Mouse (Mus musculus): ENCODE measurements around the gene Synrg. TPM values are rescaled to one million over a fixed set of nuclear protein-coding genes. Genes with fewer than 3 reads are reported as not detected.

Gene Synrg
- total and polyA plus RNA-seq, 3 experiments, result 9.5 to 25.2 (median 15.8) TPM

DNA sequence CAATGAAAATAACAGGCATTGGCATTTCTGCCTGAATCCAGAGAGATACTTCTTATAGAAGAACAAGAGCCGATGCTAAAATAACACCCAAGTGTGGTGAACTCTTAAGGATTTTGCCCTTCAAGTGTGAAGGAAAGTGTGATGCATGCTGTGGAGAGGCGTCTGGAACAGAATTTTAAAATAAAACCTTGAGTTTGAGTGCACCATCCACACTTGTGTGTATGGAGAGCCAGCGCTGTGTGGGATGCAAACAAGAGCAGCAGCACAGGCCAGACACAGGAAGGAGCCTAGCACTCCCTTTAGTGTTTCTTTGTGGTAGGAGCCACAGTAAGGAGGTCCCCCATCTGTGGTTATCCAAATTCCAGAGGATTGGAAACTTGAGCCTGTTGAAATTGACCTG is 2.2 kb upstream of the Synrg start:
- no peak for TF ChIP-seq CHD2 (IDR thresholded peaks at IDR 0.05; ENCODE audit: low read length)
- no peak for TF ChIP-seq BHLHE40 (IDR thresholded peaks at IDR 0.05; ENCODE audit: low read depth, low read length)
- TF ChIP-seq ZKSCAN1 (IDR thresholded peaks at IDR 0.05; ENCODE audit: borderline replicate concordance, low read depth, low read length), result no peak
- no peak for TF ChIP-seq ELF1 (IDR thresholded peaks at IDR 0.05; ENCODE audit: low read depth, low read length)
- no peak for TF ChIP-seq SIN3A (IDR thresholded peaks at IDR 0.05; ENCODE audit: low read length)
- no peak for TF ChIP-seq KAT2A (IDR thresholded peaks at IDR 0.05; ENCODE audit: insufficient replicate concordance, low read length)
- no peak for TF ChIP-seq CTCF (conservative IDR thresholded peaks at IDR 0.05 in 1 of 2, IDR thresholded peaks at IDR 0.05 in 1 of 2; ENCODE audit: low read depth in 2 of 2, low read length in 2 of 2)
- TF ChIP-seq JUN (IDR thresholded peaks at IDR 0.05; ENCODE audit: insufficient read depth, low read depth, low read length), result no peak
- TF ChIP-seq POLR2AphosphoS2 (IDR thresholded peaks at IDR 0.05; ENCODE audit: low read depth, low read length), result no peak
- TF ChIP-seq JUND (conservative IDR thresholded peaks at IDR 0.05; ENCODE audit: low read depth, low read length), result no peak
- no peak for TF ChIP-seq MEF2A (IDR thresholded peaks at IDR 0.05; ENCODE audit: borderline replicate concordance, low read depth, low read length)
- no peak for TF ChIP-seq MAZ (IDR thresholded peaks at IDR 0.05; ENCODE audit: low read depth, low read length)
- TF ChIP-seq E2F4 (IDR thresholded peaks at IDR 0.05; ENCODE audit: insufficient replicate concordance, low read depth, low read length), result no peak
- TF ChIP-seq MAX (IDR thresholded peaks at IDR 0.05; ENCODE audit: low read length), result no peak
- no peak for TF ChIP-seq TBP (conservative IDR thresholded peaks at IDR 0.05; ENCODE audit: low read depth, low read length)
- TF ChIP-seq HCFC1 (IDR thresholded peaks at IDR 0.05; ENCODE audit: low read depth, low read length), result no peak
- no peak for TF ChIP-seq ZC3H11A (IDR thresholded peaks at IDR 0.05; ENCODE audit: low read depth, low read length)
- TF ChIP-seq PAX5 (IDR thresholded peaks at IDR 0.05; ENCODE audit: low read length), result no peak
- TF ChIP-seq MXI1 (IDR thresholded peaks at IDR 0.05; ENCODE audit: low read depth, low read length), result no peak
- TF ChIP-seq ZNF384 (IDR thresholded peaks at IDR 0.05; ENCODE audit: low read depth, low read length), result no peak
- H3K27ac ChIP-seq (ENCODE audit: insufficient read depth, low read depth), result no peak overlapping the region
- H3K27me3 ChIP-seq (replicated peaks), result no peaks in the 10 kb centered on the region
- H3K4me3 ChIP-seq (replicated peaks in 1 of 3; ENCODE audit: low read depth in 2 of 3, low read length in 2 of 3, poor library complexity in 1 of 3), result no peak overlapping the region
- H3K4me2 ChIP-seq (ENCODE audit: insufficient read depth, low read depth, poor library complexity, severe bottlenecking), result no peak overlapping the region
- no peak for DNase-seq (ENCODE audit: extremely low read depth)
- H3K79me2 ChIP-seq (replicated peaks; ENCODE audit: control insufficient read depth, extremely low read depth, insufficient read depth, poor library complexity, severe bottlenecking), result 0 out of 2 replicates have a peak, but pooled peaks cover 2% of the 10 kb centered on the region
- peaks cover 3 to 25% of the 10 kb centered on the region in 2 experiments; a peak in 3 of 4 replicates for H3K4me1 ChIP-seq (ENCODE audit: control insufficient read depth in 1 of 2, insufficient read depth in 2 of 2)
- H3K36me3 ChIP-seq (replicated peaks in 1 of 2; ENCODE audit: control insufficient read depth in 1 of 2, insufficient read depth in 1 of 2, low read length in 1 of 2), result peaks cover 42 to 62% of the 10 kb centered on the region in 2 experiments
- H3K9me3 ChIP-seq (replicated peaks; ENCODE audit: low read length), result no peaks in the 10 kb centered on the region
- dilution Hi-C loops (cut with MboI; ENCODE audit: extremely low pct_ligation_motif_present, extremely low pct_unique_long_range_greater_than_20kb, low sequenced_read_pairs) (no loop called here), in situ Hi-C loops (cut with MboI; ENCODE audit: low pct_ligation_motif_present, low pct_unique_long_range_greater_than_20kb, low sequenced_read_pairs) (no loop called here)
- H3K9ac ChIP-seq (ENCODE audit: insufficient read depth, low read depth), result no peak overlapping the region

DNA sequence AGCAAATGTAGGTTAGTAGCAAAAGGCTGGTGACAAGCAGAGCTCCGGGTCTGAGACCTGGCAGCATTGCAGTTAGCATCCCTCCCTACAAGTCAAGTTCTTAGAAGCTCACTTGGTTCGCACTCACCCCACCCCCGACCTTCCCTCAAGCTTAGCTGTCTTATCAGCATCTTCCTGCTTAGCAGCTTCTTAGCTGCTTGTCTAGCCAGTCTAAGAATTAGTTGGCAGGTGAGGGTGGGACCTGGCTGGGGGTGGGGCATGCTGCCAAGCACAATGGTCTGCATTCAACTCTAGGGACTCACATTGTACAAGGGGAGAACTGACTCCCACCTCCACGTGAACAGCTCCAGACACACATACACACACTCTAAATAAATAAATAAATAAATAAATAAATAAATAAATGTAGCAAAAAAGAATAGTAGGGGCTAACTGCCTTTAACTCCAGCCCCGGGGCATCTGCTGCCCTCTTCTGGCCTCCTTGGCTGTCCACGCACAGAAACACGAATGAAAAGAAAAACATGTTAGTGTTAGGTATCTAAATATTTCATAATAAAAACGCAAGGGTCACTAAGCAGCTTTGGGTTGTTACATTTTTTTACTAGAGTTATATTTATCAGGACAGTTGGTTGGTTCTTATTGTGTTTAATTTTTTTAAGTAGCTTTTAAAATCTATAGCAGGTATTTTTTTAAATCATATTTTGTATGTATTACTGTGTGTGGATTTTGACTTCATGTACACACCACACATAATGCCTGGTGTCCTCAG is 3.4 kb downstream of the Synrg start:
- Histone ChIP-seq H3K79me2 (replicated peaks; ENCODE audit: control insufficient read depth, extremely low read depth, insufficient read depth, poor library complexity, severe bottlenecking) (0 out of 2 replicates have a peak, but pooled peaks cover 2% of the 10 kb centered on the region), H3K27me3 (replicated peaks) (no peaks in the 10 kb centered on the region), H3K4me3 (replicated peaks in 1 of 3; ENCODE audit: low read depth in 2 of 3, low read length in 2 of 3, poor library complexity in 1 of 3) (no peak overlapping the region), H3K9me3 (replicated peaks; ENCODE audit: low read length) (no peaks in the 10 kb centered on the region), H3K4me1 (ENCODE audit: control insufficient read depth in 1 of 2, insufficient read depth in 2 of 2) (peaks cover 3 to 45% of the 10 kb centered on the region in 2 experiments; a peak in 3 of 4 replicates), H3K4me2 (ENCODE audit: insufficient read depth, low read depth, poor library complexity, severe bottlenecking) (no peak overlapping the region), H3K9ac (ENCODE audit: insufficient read depth, low read depth) (no peak overlapping the region), H3K36me3 (replicated peaks in 1 of 2; ENCODE audit: control insufficient read depth in 1 of 2, insufficient read depth in 1 of 2, low read length in 1 of 2) (peaks cover 8 to 40% of the 10 kb centered on the region in 2 experiments), H3K27ac (ENCODE audit: insufficient read depth, low read depth) (no peak overlapping the region)
- DNase-seq (ENCODE audit: extremely low read depth), result no peak
- dilution Hi-C loops (cut with MboI; ENCODE audit: extremely low pct_ligation_motif_present, extremely low pct_unique_long_range_greater_than_20kb, low sequenced_read_pairs), result no loop called here
- TF ChIP-seq JUND (conservative IDR thresholded peaks at IDR 0.05; ENCODE audit: low read depth, low read length) (no peak), RAD21 (IDR thresholded peaks at IDR 0.05; ENCODE audit: low read depth, low read length) (peak; percentile 8), MAX (IDR thresholded peaks at IDR 0.05; ENCODE audit: low read length) (no peak), CTCF (conservative IDR thresholded peaks at IDR 0.05 in 1 of 2, IDR thresholded peaks at IDR 0.05 in 1 of 2; ENCODE audit: low read depth in 2 of 2, low read length in 2 of 2) (peak in 1 of 2 experiments; percentile 55; a peak in 2 of 4 replicates)
- in situ Hi-C loops (cut with MboI; ENCODE audit: low pct_ligation_motif_present, low pct_unique_long_range_greater_than_20kb, low sequenced_read_pairs), result no loop called here

All from CH12.LX (cell line).